24 mouse cellular contexts compared by ENCODE assay signal in the genomic region with DNA sequence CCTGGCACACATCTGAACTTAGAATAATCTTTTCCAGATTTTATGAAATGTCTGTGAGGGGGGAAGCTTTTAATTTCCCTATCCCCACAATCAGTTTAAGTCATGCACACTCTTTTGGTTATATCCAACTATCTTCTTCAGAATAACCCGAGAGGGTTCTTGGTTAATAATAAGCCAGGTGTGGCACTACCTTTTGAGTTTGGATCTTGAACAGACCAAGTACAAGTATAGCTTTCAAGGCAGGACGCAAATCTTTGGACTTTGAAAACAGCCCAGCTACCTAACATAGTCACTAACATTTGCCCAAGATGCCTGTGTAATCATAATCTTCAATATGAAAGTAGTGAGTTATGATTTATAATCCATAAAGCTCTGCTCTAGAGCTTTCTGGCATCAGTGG. TPM values are rescaled to one million over a fixed set of nuclear protein-coding genes. Genes with fewer than 3 reads are reported as not detected.
DNase-seq lines count a peak whose midpoint lies in the region; ATAC-seq and TF ChIP-seq lines count a peak whose summit lies in the region.
"Had no signal": no experiment of that assay in that cellular context is flagged by ENCODE, and none has a peak within 500 bp of the region (broad histone marks: within the 10 kb centered on the region; RNA-seq: fewer than 3 reads in every experiment).

No protein-coding gene starts in this region.

- H3K9ac ChIP-seq in kidney, embryonic 15.5 days: no peak overlapping the region
- H3K9ac ChIP-seq: embryonic facial prominence, embryonic 12.5 days; forebrain, embryonic 13.5 days; forebrain, embryonic 15.5 days had no signal

- H3K4me2 ChIP-seq in kidney, embryonic 15.5 days: no peak overlapping the region
- H3K4me2 ChIP-seq: embryonic facial prominence, embryonic 12.5 days; forebrain, embryonic 13.5 days; forebrain, embryonic 15.5 days had no signal

- H3K36me3 ChIP-seq in kidney, adult 2 months (ENCODE audit: control insufficient read depth, insufficient read depth, low read length): no peaks in the 10 kb centered on the region
- peaks cover 25% of the 10 kb centered on the region for H3K36me3 ChIP-seq in kidney, embryonic 15.5 days
- peaks cover 8% of the 10 kb centered on the region; the same call in 1 of the 2 replicates for H3K36me3 ChIP-seq in small intestine, adult 2 months (ENCODE audit: control insufficient read depth, insufficient read depth, low read length)
- peaks cover 52% of the 10 kb centered on the region for H3K36me3 ChIP-seq in hindbrain, embryonic 10.5 days

- ATAC-seq in kidney, embryonic 15.5 days (replicated peaks; ENCODE audit: low FRiP score): no peak
- ATAC-seq: activated CD4-positive, CD25-positive, alpha-beta regulatory T cell, adult 4 months; CD4-positive, CD25-positive, alpha-beta regulatory T cell, adult 4 months; forebrain, embryonic 13.5 days; forebrain, embryonic 15.5 days; Patski had no signal

- no peaks in the 10 kb centered on the region; the same call in 1 of the 2 replicates for H3K9me3 ChIP-seq in kidney, embryonic 15.5 days (replicated peaks)
- H3K9me3 ChIP-seq in hindbrain, embryonic 10.5 days: no peaks in the 10 kb centered on the region
- H3K9me3 ChIP-seq: embryonic facial prominence, embryonic 12.5 days; forebrain, embryonic 13.5 days; forebrain, embryonic 15.5 days; G1E had no signal

- H3K27ac ChIP-seq in kidney, adult 2 months (ENCODE audit: insufficient read depth, low read depth, low read length): no peak overlapping the region
- no peak overlapping the region for H3K27ac ChIP-seq in kidney, embryonic 15.5 days
- H3K27ac ChIP-seq in small intestine, adult 2 months (ENCODE audit: insufficient read depth, low read depth, low read length): peak overlapping the region; percentile 75
- no peak overlapping the region for H3K27ac ChIP-seq in hindbrain, embryonic 10.5 days
- H3K27ac ChIP-seq: embryonic facial prominence, embryonic 10.5 days; embryonic facial prominence, embryonic 12.5 days; forebrain, embryonic 13.5 days; forebrain, embryonic 15.5 days had no signal

- H3K4me1 ChIP-seq in kidney, adult 2 months (ENCODE audit: control insufficient read depth, insufficient read depth, low read length): no peaks in the 10 kb centered on the region
- H3K4me1 ChIP-seq in kidney, embryonic 15.5 days: 0 out of 2 replicates have a peak, but pooled peaks cover 7% of the 10 kb centered on the region
- peaks cover 6% of the 10 kb centered on the region; the same call in 1 of the 2 replicates for H3K4me1 ChIP-seq in small intestine, adult 2 months (ENCODE audit: control insufficient read depth, insufficient read depth, insufficient read length, low read length)
- peaks cover 11% of the 10 kb centered on the region for H3K4me1 ChIP-seq in hindbrain, embryonic 10.5 days (replicated peaks)
- H3K4me1 ChIP-seq: embryonic facial prominence, embryonic 12.5 days had no signal

- DNase-seq in kidney, adult 2 months: peak; percentile 56
- DNase-seq in kidney, postnatal 14 days: peak; percentile 12
- no peak for DNase-seq in kidney, postnatal 4 days
- DNase-seq in hindbrain, embryonic 10.5 days (ENCODE audit: low spot score): no peak
- DNase-seq: adrenal gland, adult 8-10 months; adrenal gland, postnatal 14 days; adrenal gland, postnatal 36 days; B cell, adult 2 months; cerebellum, adult 11-12 months; cerebellum, adult 2 months; cerebellum, adult 9-10 months; cerebellum, postnatal 10 days; cerebellum, postnatal 25 days had no signal

- TF ChIP-seq CTCF in kidney, adult 2 months (conservative IDR thresholded peaks at IDR 0.05; ENCODE audit: insufficient read depth, insufficient read length, low read depth, low read length): no peak
- TF ChIP-seq CTCF in small intestine, adult 2 months (IDR thresholded peaks at IDR 0.05; ENCODE audit: extremely low read depth, insufficient read length, insufficient replicate concordance, low read depth, low read length): no peak

- H3K27me3 ChIP-seq in kidney, adult 2 months (replicated peaks; ENCODE audit: control insufficient read depth, insufficient read depth, low read length): no peaks in the 10 kb centered on the region
- H3K27me3 ChIP-seq in kidney, embryonic 15.5 days: no peaks in the 10 kb centered on the region
- no peaks in the 10 kb centered on the region for H3K27me3 ChIP-seq in small intestine, adult 2 months (ENCODE audit: control insufficient read depth, insufficient read depth, low read length)
- no peaks in the 10 kb centered on the region for H3K27me3 ChIP-seq in hindbrain, embryonic 10.5 days (ENCODE audit: insufficient read depth, poor library complexity, severe bottlenecking)
- H3K27me3 ChIP-seq: CH12.LX; embryonic facial prominence, embryonic 12.5 days; forebrain, embryonic 13.5 days; forebrain, embryonic 15.5 days had no signal

- TF ChIP-seq POLR2A in kidney, adult 2 months (IDR thresholded peaks at IDR 0.05; ENCODE audit: low read depth, low read length): no peak
- TF ChIP-seq POLR2A in small intestine, adult 2 months (IDR thresholded peaks at IDR 0.05; ENCODE audit: low read depth, low read length): no peak

- WGBS in kidney, adult 2 months: 23% methylated on average over 2 of the region's 2 CpGs
- WGBS in kidney, embryonic 15.5 days: 81% methylated on average over 2 of the region's 2 CpGs
- WGBS in small intestine, adult 2 months: 39% methylated on average over 2 of the region's 2 CpGs
- 91% methylated on average over 2 of the region's 2 CpGs for WGBS in hindbrain, embryonic 10.5 days

- no peak overlapping the region for H3K4me3 ChIP-seq in kidney, adult 2 months (ENCODE audit: insufficient read depth, low read depth, low read length)
- no peak overlapping the region for H3K4me3 ChIP-seq in kidney, embryonic 15.5 days (replicated peaks)
- H3K4me3 ChIP-seq in small intestine, adult 2 months (ENCODE audit: low read depth, low read length): no peak overlapping the region
- no peak overlapping the region for H3K4me3 ChIP-seq in hindbrain, embryonic 10.5 days
- H3K4me3 ChIP-seq: embryonic facial prominence, embryonic 10.5 days; embryonic facial prominence, embryonic 12.5 days; forebrain, embryonic 13.5 days; forebrain, embryonic 15.5 days had no signal

RNA-seq across cellular contexts. Expression of gene Pgrmc1, which starts 4.9 kb away (rescaled TPM):
- 127 and 166 TPM in 2 replicates for polyA plus RNA-seq in kidney, adult 2 months (2012; rRNA removed)
- polyA plus RNA-seq in kidney, embryonic 15.5 days (2015; fragmentation: Nextera tagmentation; extraction: Ambion mirVana): 274 and 289 TPM in 2 replicates
- 133 and 192 TPM in 2 replicates for polyA plus RNA-seq in small intestine, adult 2 months (2012; rRNA removed)
- polyA plus RNA-seq in hindbrain, embryonic 10.5 days (2016; fragmentation: Nextera tagmentation; extraction: Ambion mirVana): 333 and 389 TPM in 2 replicates

RNA-seq across cellular contexts. Expression of gene Akap17b, which starts 42.3 kb away (rescaled TPM):
- polyA plus RNA-seq in kidney, adult 2 months (2012; rRNA removed): 0.56 and 0.64 TPM in 2 replicates
- 3.4 and 3.7 TPM in 2 replicates for polyA plus RNA-seq in kidney, embryonic 15.5 days (2015; fragmentation: Nextera tagmentation; extraction: Ambion mirVana)
- polyA plus RNA-seq in small intestine, adult 2 months (2012; rRNA removed): 0.15 and 0.20 TPM in 2 replicates
- polyA plus RNA-seq in hindbrain, embryonic 10.5 days (2016; fragmentation: Nextera tagmentation; extraction: Ambion mirVana): 3.4 TPM in 2 replicates

Comparison
In these comparisons a context has a peak if more than half of its experiments do, and no peak if none do; other contexts are left out.
1. DNase-seq: peak in kidney, adult 2 months (single experiment) and kidney, postnatal 14 days (single experiment); none in kidney, postnatal 4 days (0 of 2) and hindbrain, embryonic 10.5 days (single experiment).